Mouse (Mus musculus) thymus, postnatal 10 days (tissue): ENCODE measurements around the gene Ptprcap.

Experiments used
- DNase-seq, 2 experiments: peaks; one replicate each; pipeline ENCODE4 v3.0.0; 2021; ENCODE audit warnings: low spot score in 2 of 2

Gene Ptprcap

DNA sequence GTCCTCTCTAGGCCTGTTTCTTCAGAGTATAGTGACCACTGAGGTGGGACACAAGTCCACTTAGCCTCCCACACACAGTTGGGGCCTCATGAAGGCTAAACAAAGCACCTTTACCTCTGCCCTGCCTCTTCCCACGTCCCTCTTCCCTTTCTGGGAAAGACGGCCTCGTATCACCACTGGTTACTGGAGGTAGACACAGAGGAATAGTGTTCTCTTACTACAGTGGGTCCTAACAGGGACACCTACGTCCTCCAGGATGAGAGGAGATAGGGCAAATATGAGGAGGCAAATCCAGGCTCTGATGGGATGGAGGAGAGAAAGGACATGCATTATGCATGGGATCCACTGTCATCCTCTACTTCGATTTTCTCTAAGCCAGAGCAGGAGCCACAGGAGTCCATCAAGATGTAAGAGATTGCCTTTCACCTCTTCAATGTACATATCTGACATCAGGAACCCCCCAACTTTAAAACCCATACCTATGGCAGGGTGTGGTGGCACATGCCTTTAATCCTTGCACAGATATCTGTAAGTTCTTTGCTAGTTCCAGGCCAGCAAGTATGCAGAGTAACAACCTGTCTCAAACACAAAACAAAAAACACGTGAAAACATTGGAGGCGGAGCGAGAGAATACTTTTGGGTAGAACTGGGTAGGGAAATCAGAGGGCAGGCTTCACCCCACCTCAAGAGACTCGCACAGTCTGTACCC, 5.5 kb upstream of the Ptprcap start:
- no peak for DNase-seq

DNA sequence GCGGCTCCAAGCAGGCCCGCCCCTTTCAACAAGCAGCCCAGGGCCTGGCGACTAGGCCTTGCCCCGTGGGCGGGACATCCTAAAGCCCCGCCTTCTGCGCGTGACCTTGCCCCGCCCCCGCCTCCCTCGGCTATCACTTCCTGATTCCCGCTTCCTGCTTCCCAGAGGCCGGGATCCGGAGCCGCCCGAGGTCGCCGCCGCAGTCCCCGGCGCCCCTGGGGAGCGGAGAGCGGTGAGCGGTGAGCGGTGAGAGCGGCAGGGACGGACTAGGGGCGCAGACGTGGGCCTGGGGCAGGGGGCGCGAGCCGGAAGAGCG, 5.0 kb upstream of the Ptprcap start, which contains the start of gene Coro1b:
Coro1b (plus strand) TSS at position 129 of the 316 bp plus-strand sequence.
- peak; percentile 90 to 94 for DNase-seq

DNA sequence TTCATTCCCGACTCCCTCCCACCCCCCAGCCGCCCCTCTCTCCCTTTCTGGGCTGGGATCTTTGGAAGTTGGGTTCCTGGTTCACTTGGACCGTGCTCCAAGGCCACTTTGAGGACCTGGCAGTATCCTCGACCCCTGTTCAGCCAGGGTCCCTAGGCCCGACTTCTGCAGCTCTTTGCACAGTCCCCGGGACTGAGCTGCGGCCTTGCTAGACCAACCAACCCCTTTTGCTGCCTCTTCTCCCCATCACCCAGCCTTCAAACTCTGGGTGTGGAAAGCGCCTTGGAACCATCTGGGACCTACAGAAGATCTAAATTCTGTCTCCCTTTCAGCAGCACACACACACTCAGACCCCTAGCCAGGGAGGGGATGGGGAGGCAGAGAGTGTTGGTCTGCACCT, 4.6 kb upstream of the Ptprcap start:
- no peak for DNase-seq

DNA sequence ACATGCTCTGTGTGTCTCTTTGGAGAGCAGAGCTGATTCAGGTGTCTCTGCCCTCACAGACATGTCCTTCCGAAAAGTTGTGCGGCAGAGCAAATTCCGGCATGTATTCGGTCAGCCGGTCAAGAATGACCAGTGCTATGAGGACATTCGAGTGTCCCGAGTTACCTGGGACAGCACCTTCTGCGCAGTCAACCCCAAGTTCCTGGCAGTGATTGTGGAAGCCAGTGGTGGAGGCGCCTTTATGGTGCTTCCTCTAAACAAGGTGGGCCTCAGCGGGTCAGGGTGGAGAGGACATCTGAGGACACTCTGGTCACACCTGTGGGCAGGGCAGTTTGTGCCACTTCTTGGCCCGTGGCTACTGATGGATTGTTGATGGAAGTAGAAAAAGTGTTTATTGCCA, 4.1 kb upstream of the Ptprcap start:
- no peak for DNase-seq

DNA sequence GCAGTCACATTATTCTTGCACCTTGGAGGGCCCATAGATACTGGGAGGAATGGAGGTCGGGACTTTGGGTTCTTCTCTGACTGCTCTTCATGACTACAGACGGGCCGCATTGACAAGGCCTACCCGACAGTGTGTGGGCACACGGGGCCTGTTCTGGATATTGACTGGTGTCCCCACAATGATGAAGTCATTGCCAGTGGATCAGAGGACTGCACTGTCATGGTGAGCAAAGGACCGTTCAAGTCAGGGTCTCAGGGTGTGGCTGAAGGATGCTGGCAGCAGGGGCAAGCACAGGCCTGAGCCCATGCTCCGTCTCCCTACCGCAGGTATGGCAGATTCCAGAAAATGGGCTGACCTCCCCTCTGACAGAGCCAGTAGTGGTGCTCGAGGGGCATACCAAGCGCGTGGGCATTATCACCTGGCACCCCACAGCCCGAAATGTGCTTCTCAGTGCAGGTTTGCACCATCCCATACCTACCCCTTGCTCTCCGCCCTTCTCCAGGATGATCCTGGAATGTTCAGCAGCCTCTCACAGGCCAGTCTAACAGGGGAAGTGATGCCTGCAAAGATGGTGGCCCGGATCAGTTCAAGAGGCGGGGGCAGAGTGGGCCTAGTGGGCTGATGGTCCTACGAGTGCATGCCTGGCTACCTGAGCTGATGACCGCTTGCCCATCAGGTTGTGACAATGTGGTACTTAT, 3.5 kb upstream of the Ptprcap start:
- DNase-seq = no peak

DNA sequence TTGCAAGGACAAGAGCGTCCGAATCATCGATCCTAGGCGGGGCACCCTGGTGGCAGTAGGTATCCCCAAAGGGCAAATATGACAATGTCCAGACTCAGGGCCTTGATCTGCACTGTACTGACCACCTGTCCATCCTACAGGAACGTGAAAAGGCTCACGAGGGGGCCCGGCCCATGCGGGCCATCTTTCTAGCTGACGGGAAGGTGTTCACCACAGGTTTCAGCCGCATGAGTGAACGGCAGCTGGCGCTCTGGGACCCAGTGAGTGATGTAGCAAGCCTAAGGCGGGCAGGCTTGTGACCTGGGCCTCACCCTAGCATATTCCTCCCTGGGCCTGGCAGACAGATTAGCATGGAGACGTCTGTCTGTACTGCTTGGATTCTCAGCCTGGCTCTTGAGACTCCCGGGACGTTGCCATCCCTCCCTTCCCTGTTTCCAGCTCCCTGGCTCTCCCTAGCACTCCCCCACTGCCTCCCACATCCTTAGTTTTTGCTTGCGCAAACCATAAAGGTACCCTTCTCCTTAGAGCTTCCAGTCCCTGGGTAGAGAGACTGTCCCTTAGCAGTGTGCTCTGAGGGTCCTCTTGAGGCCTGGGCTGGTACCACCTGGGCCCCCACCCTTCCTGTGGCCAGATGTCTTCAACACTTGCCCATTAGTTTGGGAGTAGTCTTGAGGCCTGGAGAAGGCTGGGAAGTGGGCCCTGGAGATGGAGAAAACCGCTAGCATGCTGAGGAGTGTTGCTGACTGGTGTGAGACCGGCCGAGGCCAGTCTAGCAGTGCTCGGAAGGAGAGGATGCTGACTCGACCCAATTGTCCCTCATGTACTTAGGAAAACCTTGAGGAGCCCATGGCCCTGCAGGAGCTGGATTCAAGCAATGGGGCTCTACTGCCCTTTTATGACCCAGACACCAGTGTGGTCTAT, 2.6 kb upstream of the Ptprcap start:
- DNase-seq = no peak

DNA sequence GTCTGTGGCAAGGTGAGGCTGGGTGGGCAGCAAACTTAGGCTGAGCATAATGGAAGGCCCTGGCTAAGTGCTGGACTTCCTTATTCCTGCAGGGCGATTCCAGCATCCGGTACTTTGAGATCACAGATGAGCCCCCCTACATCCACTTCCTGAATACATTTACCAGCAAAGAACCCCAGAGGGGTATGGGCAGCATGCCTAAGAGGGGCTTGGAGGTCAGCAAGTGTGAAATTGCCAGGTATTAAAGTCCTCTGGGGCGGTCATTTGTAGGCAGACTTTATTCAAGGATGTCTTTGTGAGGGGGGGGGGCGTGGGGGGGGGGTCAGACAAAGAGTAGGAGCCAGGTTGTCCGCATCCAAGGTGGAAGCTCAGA, 1.9 kb upstream of the Ptprcap start:
- no peak for DNase-seq

DNA sequence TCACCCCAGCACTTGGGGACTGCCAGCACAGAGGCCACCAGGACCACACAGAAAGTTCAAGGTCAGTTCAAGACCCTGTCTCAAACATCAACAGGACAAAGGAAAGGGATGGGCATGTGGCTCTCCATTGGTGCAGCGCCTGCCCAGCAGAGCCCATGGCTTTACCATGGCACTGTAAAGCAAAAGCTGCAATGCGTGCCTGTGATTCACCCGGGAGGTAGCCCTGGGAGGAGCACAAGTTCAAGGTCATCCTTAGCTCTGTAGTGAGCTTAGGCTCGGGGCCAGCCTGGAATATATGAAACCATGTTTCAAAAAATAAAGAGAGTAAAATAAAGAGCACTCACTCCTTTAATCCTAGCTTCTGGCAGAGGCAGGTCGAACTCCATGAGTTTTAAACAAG, 1.5 kb upstream of the Ptprcap start:
- DNase-seq = no peak

DNA sequence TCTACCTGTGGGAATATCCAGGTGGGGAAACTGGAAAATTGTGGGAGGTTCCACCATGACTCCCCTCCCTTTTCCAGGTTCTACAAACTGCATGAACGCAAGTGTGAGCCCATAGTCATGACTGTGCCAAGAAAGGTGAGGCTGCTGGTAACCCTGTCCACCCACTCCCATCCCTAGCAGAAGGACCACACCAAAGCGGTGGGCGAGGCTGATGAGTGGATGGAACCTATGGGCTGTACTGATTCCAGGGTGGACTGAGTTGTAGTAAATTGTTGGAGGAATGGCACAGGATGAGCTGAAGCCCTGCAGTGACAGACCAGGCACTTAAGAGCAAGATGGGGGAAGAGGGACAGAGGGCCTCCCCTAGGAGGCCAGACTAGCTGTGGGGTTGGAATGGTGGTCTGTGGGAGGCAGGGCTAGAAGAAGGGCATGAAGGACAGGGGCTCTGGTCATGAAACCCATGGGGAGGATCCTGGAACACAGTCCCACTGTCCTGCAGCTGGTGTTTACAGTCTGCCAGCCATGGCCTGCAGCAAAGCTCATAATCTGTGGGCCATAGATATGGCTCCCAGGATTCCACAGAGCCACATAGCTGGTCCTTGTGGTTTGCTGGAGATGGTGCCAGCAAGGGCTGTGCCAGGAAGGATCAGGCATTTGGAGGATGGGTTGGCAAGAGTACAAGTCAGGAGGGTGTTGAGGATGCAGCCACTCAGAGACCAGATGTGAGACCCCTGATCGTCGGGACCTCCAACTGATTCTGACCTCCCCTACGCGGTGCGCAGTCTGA, 766 bp upstream of the Ptprcap start:
- DNase-seq = no peak

DNA sequence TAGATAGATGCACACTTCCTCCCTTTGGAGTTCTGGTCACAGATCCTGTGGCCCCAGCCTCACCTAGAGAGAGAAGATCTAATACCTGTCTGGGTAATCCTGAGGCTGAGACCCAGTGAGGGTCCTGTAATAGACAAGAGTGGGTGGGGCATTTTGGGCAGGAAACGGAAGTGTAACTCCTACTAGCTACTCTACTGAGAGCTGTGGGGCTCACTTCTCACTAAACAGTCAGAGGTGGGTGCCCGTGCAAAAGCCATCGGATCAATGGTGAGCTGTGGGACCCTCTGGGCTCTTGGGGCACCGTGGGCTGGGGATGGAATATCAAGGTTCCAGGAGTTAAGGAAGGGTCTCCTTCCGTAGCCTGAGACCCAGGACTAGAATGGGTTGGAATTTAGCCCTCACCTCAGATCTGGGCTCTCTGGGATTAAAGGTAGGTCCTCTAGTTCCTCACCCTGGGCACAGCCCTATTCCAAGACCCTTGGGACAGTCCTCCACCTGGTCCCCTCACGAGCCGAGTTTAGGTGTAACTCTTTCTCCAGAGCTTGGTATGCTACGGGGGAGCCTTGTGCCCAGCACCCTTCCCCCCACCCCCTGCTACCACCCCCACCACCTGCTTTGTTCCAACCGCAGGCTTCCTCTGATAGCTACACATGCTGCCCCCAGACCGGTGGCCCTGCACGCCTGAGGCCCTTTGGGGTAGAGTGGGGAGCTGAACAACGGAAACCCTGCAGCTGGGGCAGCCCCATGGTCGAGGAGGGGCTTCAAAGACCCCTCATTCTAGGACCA, 1.2 kb downstream of the Ptprcap start:
- DNase-seq = peak; percentile 81 to 82

DNA sequence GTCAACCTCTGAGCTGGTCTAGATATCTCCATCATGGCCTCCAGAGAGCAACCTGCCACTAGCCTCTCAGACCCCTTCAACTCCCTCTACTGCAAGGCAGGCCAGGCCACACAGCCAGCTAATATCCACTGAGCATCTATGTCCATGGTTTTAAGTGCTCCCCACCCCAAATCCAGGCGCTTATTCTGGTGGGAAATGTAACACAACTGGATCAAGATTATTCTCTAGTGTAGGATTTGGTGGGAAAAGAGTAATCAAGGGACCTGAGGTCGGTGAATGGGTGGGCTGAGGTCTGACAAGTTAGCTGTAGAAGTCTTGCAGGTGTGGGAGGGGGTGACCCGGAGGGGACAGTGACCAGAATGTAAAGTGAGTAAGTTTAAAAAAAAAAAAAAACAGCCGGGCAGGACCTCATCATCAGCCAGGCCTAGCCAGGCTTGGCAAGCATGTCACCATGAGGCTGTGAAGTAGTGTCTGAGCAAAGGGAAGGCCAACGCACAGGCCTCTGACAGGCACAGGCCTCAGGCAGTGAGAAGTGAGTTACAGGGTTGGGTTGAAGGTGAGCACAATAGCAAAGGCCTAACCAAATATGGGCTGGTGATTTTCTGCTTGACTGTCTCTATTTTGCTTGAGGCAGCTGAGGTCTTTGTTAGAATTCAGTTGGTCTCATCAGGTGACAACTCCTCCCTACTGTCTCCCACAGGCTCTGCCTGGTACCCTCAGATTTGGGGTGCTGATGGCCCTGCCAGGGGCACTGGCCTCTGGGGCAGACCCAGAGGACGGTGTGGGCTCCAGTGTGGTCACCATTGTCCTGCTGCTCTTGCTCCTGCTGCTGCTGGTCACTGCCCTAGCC, 2.0 kb downstream of the Ptprcap start:
- no peak for DNase-seq

DNA sequence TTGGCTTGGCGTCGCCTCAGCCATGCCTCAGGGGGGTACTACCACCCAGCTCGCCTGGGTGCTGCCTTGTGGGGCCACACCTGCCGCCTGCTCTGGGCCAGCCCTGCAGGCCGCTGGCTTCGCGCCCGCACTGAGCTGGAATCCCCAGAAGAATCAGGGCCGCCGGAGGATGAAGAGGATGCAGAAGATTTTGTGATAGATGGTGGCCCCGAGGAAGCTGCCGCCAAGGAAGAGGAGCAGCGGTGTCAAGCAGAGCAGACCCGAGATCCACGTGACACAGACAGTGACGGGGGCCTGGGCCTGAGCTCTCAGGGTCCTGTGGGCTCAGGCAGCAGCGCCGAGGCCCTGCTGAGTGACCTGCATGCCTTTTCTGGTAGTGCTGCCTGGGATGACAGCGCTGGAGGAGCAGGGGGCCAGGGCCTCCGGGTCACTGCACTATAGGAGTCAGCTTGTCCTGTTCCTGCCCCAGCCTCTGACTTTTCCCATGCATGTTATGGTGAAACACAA, 2.7 kb downstream of the Ptprcap start:
- peak in 1 of 2 experiments; percentile 42 for DNase-seq

DNA sequence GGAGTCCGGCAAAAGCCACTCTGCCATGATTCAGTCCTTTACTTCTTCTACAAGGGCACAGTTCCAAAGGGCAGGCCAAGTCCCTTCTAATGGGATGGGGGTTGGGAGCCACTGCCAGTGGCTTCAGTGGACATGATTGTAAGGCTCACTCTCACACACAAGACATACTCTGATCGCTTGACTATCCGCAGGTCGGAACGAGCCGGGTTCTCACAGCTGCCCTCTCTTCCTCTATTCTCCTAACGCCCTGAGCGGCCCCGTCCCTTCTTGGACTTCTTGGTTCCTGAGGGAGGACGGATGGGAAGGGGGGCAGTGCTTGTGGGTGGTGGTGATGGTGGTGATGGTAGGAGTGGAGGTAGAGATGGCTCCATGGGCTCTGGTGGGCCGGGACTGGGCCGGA, 3.4 kb downstream of the Ptprcap start:
- DNase-seq = no peak

DNA sequence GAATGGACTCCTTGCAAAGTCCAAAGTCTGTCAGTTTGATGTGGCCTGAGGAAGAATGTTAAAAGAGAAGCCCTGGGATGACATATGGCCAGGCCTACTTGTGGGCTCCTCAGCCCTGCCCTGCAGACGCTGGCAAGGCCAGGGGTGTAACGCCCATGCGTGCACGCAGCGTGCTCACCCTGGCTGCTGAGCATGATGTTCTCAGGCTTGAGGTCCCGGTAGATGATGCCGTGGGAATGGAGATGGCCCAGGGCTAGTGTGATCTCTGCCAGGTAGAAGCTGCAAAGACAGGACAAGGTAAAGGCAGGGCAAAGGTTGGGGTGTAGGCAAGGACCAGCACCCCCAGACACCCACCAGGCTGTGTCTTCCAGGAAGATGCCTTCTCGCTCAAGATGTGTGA, 5.6 kb downstream of the Ptprcap start:
- no peak for DNase-seq

DNA sequence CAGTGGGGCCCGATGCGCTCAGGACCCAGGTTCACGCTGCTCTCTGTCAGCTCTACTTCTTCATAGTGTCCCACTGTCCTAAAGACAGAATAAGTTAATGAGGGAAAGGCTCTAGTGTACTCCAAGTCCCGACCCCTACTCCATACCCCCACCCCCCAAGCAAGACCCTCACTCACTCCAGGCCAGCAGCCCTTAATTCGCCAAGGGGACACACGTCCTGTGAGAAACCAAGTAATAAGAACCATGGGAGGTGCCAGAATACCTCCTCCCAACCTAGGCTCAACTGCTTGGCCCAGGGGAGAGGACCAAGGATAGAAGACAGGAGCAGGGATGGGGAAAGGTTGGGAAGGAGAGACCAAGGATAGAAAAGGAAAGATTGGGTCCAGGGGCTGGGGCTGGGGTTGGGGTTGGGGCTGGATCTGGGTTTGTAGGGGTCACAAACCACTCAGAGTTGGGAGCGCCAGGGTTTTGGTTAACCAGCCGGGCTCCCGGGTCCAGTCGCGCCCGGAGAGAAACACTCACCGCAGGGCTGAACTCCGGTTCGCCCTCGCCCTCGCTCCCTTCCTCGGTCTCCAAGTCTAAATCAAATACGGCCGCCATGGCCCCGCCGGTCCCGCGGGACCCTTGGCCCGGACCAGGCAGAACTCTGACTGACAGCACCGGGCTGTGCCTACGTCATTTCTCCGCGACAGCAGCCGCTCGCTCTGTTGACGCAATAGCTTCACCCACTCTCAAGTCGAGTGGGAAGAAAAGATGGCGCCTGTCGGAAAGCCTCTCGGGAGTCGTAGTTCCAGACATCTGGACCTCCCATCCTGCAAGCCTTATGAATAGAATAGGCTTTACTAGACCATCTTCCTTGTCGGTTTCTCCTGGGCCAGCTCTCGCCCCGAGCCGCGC, 9.5 kb downstream of the Ptprcap start, which contains the start of gene Rps6kb2:
Rps6kb2 (minus strand) TSS at position 709 of the 897 bp plus-strand sequence.
- DNase-seq = peak; percentile 88 to 92

DNA sequence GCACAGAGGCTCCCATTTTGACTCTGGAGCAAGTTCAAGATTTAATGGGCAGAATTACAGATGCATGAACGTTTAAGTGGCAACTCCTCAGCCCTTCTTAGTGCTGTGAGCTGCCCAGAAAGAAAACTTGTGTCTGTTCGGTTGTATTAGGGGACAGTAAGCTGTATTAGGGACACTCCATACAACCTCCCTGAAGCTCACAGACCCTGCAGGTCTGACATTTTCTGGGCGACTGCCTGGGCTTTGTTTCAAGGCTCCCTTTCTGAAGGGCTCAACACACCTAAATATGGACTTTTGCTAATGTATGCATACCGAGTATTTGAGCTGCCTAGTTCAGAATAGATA, 10.1 kb downstream of the Ptprcap start:
- DNase-seq = no peak

DNA sequence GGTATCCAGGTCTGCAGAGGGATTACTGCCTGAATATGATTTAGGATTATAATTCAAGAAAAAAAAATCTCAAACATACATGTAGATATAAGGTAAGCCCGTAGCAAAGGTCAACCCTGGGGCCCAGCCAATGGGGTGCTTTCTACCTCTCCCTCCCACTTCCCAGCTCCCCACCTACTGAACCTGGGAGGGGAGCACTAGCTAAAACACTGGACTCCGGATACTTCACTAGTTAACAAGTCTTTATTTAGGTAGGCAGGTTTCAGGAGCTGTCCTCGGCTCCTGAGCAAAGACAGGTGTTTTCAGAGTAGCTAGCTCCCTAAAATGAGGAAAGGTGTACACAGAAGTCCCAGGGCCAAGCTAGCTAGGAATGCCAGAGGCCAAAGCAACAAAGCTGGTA, 10.7 kb downstream of the Ptprcap start:
- DNase-seq = no peak

DNA sequence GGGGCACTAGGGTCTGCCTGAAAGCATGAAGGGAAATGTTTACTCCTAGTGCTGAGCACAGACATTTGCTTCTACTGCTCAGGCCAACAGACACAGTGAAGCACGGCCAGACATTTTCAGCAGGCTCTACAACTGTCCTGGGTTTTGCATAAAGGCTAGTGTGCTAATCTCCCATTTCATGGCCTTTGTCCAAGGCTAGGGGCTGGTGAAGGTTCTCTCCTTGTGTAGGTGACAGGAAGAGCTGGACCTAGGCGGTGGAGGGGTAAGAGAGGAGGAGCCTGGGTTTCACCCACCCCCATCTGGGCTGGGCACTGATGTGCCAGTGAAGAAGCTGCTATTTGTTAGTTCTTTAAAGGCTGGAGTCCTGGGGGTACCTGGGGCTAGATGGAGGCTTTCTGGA, 11.3 kb downstream of the Ptprcap start:
- DNase-seq = no peak
